Comparison of ENCODE assay signal across 15 mouse cellular contexts in the genomic region with DNA sequence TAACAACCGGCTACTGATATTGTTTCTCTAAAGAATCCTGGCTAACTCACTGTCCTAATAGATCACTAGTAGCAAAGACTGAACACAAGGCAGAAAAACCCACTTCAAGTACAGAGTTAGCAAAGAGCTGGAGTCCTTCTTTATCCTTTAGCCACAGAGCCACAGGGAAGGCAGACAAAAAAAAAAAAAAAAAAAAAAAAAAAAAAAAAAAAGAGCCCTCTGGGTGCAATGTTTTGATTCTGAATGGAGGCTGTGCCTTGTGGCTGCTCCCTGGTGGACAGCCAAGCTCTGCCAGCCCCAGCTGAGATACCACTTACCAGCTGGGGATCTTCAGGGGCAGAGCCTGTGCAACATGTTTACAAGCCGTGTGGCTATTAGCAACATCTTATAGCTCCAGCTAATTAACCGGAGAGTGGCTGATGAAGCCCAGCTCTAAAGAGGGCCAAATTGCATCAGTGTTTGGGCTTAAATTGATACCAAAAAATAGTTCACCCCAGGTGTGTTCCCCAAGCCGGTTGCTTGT. TPM values are rescaled to one million over a fixed set of nuclear protein-coding genes. Genes with fewer than 3 reads are reported as not detected.
"Had no signal": no experiment of that assay in that cellular context is flagged by ENCODE, and none has a peak within 500 bp of the region (broad histone marks: within the 10 kb centered on the region; RNA-seq: fewer than 3 reads in every experiment).

No protein-coding gene starts in this region.

- H3K4me3 ChIP-seq: layer of hippocampus, adult 2 months; limb, embryonic 15.5 days; lung, embryonic 15.5 days; neural tube, embryonic 12.5 days had no signal

- DNase-seq: kidney, adult 11 months; kidney, postnatal 10 days; kidney, postnatal 4 days; lung, postnatal 14 days; midbrain, embryonic 14.5 days; right cerebral cortex, postnatal 4 days; spleen, adult 18-20 months; thymus, adult 18-20 months; thymus, postnatal 14 days had no signal

- H3K27ac ChIP-seq: layer of hippocampus, adult 2 months; limb, embryonic 15.5 days; lung, embryonic 15.5 days; macrophage; neural tube, embryonic 12.5 days had no signal

RNA-seq across cellular contexts. Expression of a gene that starts 2.1 kb away (rescaled TPM):
- total RNA-seq: monocyte, adult 5-6 weeks had no signal
